Mouse (Mus musculus) midbrain, embryonic 16.5 days (tissue): ENCODE measurements at regions not wholly inside any gene's neighbourhood (a gene's known extent, or its start where the extent isn't known, plus 50 kb on each side); places are given as distances from the start of the nearest gene placed in this dataset.
A peak's percentile ranks its signal among the peaks of the same experiment; 100 is the strongest.

Experiments
- ATAC-seq: fragments of 200-750 bp; cut with Nextera tagmentation; 2 replicates; pipeline ENCODE4 v1.8.0; 2017; ENCODE audit warnings: moderate TSS enrichment
- H3K27ac ChIP-seq: fragments of 300-500 bp; sonication (generic); 2 replicates; pipeline ENCODE4 v1.5.1; 2014; ENCODE audit warnings: mild to moderate bottlenecking, low read length, mixed read lengths
- H3K27me3 ChIP-seq: fragments of 300-500 bp; sonication (generic); 2 replicates; pipeline ENCODE4 v1.6.1; 2014; ENCODE audit warnings: low read depth, low read length, mixed read lengths; ENCODE audit not compliant: control insufficient read depth, insufficient read depth
- H3K36me3 ChIP-seq: fragments of 300-500 bp; sonication (generic); 2 replicates; pipeline ENCODE4 v1.6.1; 2014; ENCODE audit warnings: mild to moderate bottlenecking, low read length, moderate library complexity, mixed read lengths; ENCODE audit not compliant: control insufficient read depth, insufficient read depth
- H3K4me1 ChIP-seq: fragments of 300-500 bp; sonication (generic); 2 replicates; pipeline ENCODE4 v1.6.1; 2014; ENCODE audit warnings: mild to moderate bottlenecking, low read length, mixed read lengths; ENCODE audit not compliant: control insufficient read depth, insufficient read depth
- H3K4me2 ChIP-seq: fragments of 300-500 bp; sonication (generic); 2 replicates; pipeline ENCODE4 v1.6.1; 2014; ENCODE audit warnings: mild to moderate bottlenecking, low read length, mixed read lengths
- H3K4me3 ChIP-seq: fragments of 300-500 bp; sonication (generic); 2 replicates; pipeline ENCODE4 v1.5.1; 2014; ENCODE audit warnings: low read depth, mild to moderate bottlenecking, low read length, moderate library complexity, mixed read lengths
- H3K9ac ChIP-seq: fragments of 300-500 bp; sonication (generic); 2 replicates; pipeline ENCODE4 v1.6.1; 2014; ENCODE audit warnings: low read depth, low read length, mixed read lengths
- H3K9me3 ChIP-seq: fragments of 300-500 bp; sonication (generic); replicated peaks from 2 replicates; pipeline ENCODE4 v1.6.1; 2014; ENCODE audit warnings: mild to moderate bottlenecking, low read length, mixed read lengths; ENCODE audit not compliant: control insufficient read depth, poor library complexity, severe bottlenecking
- WGBS: fragments of 180-500 bp; shearing (Covaris S2); extraction: QIAGEN DNeasy Blood & Tissue Kit; methylation state at CpG from one replicate; pipeline ENCODE4 v1.1.7; 2014; 5-methylcytosine and 5-hydroxymethylcytosine counted together

GRCm38 (mm10) chr15:7642075-7642474, 168.6 kb upstream of the Gdnf start:
- ATAC-seq, result no peak
- H3K36me3 ChIP-seq, result no peaks in the 10 kb centered on the region
- H3K4me2 ChIP-seq, result no peak overlapping the region
- no peak overlapping the region for H3K9ac ChIP-seq
- no peak overlapping the region for H3K4me3 ChIP-seq
- H3K27me3 ChIP-seq, result no peaks in the 10 kb centered on the region
- H3K9me3 ChIP-seq, result no peaks in the 10 kb centered on the region
- WGBS, result 19% methylated on average over 2 of the region's 2 CpGs
- H3K4me1 ChIP-seq, result no peaks in the 10 kb centered on the region
- H3K27ac ChIP-seq, result no peak overlapping the region

DNA sequence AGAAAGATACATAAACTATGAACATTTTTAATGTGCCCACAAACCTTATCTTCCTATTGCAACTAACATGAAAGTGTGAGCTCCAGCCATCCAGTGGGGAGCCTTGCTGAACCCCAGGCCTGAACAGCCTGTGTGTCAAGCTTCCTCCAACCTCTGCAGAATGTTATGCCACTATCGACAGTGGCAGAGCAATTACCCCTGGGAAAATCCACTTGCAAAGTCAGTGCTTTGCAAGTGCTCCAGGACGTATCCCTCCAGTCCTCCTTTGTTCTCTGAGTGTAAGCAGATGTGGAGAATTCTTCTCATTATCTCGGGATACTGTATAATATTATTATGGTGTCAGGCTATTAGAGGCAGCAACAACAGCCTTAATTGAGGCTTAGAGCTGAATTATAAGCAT, 159.9 kb upstream of the Gdnf start:
- Histone ChIP-seq H3K9ac (no peak overlapping the region), H3K4me3 (no peak overlapping the region), H3K27ac (no peak overlapping the region), H3K27me3 (no peaks in the 10 kb centered on the region), H3K9me3 (no peaks in the 10 kb centered on the region), H3K36me3 (no peaks in the 10 kb centered on the region), H3K4me2 (no peak overlapping the region), H3K4me1 (no peaks in the 10 kb centered on the region; the same call in 1 of the 2 replicates)
- WGBS, result 29% methylated on average over 3 of the region's 3 CpGs
- ATAC-seq, result peak; percentile 91

- WGBS, result 94% methylated on average over 2 of the region's 2 CpGs
- Histone ChIP-seq H3K9ac (no peak overlapping the region), H3K27me3 (no peaks in the 10 kb centered on the region), H3K36me3 (no peaks in the 10 kb centered on the region), H3K4me2 (no peak overlapping the region), H3K4me1 (no peaks in the 10 kb centered on the region), H3K9me3 (no peaks in the 10 kb centered on the region), H3K4me3 (no peak overlapping the region), H3K27ac (no peak overlapping the region)
- ATAC-seq, result no peak
Observed at GRCm38 (mm10) chr15:7663888-7664287, 146.8 kb upstream of the Gdnf start.

- H3K27me3 ChIP-seq, result no peaks in the 10 kb centered on the region
- H3K4me1 ChIP-seq, result no peaks in the 10 kb centered on the region
- WGBS, result 87% methylated on average over 8 of the region's 8 CpGs
- no peaks in the 10 kb centered on the region for H3K36me3 ChIP-seq
- no peak overlapping the region for H3K27ac ChIP-seq
- no peaks in the 10 kb centered on the region for H3K9me3 ChIP-seq
- no peak overlapping the region for H3K9ac ChIP-seq
- no peak for ATAC-seq
- no peak overlapping the region for H3K4me2 ChIP-seq
- H3K4me3 ChIP-seq, result no peak overlapping the region
Observed at GRCm38 (mm10) chr15:7669631-7670030, 141.0 kb upstream of the Gdnf start.

- ATAC-seq, result no peak
- Histone ChIP-seq H3K36me3 (no peaks in the 10 kb centered on the region), H3K9ac (no peak overlapping the region), H3K4me2 (no peak overlapping the region), H3K27me3 (no peaks in the 10 kb centered on the region), H3K27ac (no peak overlapping the region), H3K9me3 (no peaks in the 10 kb centered on the region), H3K4me3 (no peak overlapping the region), H3K4me1 (no peaks in the 10 kb centered on the region)
- 68% methylated on average over 1 of the region's 1 CpGs for WGBS
Observed at GRCm38 (mm10) chr15:7676970-7677369, 133.7 kb upstream of the Gdnf start.

GRCm38 (mm10) chr15:7678711-7679110, 131.9 kb upstream of the Gdnf start:
- H3K36me3 ChIP-seq, result no peaks in the 10 kb centered on the region
- H3K27me3 ChIP-seq, result no peaks in the 10 kb centered on the region
- H3K4me1 ChIP-seq, result no peaks in the 10 kb centered on the region
- no peak for ATAC-seq
- WGBS, result 96% methylated on average over 8 of the region's 8 CpGs
- no peaks in the 10 kb centered on the region for H3K9me3 ChIP-seq
- no peak overlapping the region for H3K4me3 ChIP-seq
- H3K4me2 ChIP-seq, result no peak overlapping the region
- H3K27ac ChIP-seq, result no peak overlapping the region
- H3K9ac ChIP-seq, result no peak overlapping the region

DNA sequence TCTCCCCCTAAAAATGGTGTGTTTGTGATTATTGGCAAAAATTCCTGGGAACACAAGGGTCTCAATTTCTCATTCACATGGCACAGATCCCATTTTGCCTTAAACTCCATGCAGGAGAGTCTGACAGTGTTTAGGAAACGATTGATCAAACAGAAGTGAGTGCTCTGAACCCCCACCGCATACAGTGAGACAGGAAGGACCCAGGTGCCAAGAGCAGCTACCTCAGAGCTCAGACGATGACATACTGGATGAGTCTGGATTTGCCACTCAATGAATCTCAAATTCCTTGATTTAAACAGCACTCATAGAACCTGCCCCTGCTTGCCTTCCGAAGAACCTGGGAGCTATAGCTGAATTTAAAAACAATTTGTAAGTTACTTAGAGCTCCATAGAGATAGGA, 129.6 kb upstream of the Gdnf start:
- H3K36me3 ChIP-seq, result no peaks in the 10 kb centered on the region
- no peak overlapping the region for H3K27ac ChIP-seq
- no peaks in the 10 kb centered on the region for H3K4me1 ChIP-seq
- no peaks in the 10 kb centered on the region for H3K27me3 ChIP-seq
- WGBS, result 89% methylated on average over 4 of the region's 4 CpGs
- no peaks in the 10 kb centered on the region for H3K9me3 ChIP-seq
- H3K9ac ChIP-seq, result no peak overlapping the region
- ATAC-seq, result no peak
- no peak overlapping the region for H3K4me2 ChIP-seq
- H3K4me3 ChIP-seq, result no peak overlapping the region

DNA sequence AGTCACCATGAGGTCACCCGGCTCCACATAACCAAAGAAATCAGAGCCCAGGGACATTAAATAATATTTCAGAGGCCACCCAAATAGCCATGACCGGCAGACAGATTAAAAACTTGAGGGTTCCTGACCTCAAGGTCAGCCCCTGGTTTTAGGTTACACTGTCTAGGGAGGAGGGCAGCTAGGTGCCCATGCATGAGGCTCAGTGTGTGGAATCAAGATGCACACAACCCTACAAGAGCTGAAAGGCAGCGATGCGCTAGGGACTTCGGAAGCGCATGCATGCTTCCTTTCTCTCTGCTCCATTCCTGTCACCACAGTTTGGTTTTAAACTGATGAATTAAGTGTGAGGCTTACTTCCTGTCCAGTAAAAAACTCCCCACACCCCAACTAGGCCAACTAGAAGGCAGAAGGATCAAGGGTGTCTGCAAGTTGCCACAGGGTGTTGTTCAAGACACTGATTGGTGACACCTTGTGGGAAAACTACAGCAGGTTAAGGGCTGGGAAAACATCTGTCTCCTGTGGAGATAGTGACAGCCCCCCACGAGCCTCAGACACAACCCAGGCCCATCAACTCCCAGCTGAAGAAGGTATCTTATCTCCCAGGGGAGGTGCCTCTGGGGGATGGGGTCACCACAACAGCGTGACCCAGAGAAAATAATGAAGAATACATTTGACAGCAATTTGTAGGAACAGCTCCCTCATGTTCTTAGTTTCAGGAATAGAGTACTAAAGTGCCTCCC, 127.2 kb upstream of the Gdnf start:
- Histone ChIP-seq H3K27me3 (no peaks in the 10 kb centered on the region), H3K9ac (no peak overlapping the region), H3K4me3 (no peak overlapping the region), H3K27ac (no peak overlapping the region), H3K4me1 (no peaks in the 10 kb centered on the region), H3K9me3 (no peaks in the 10 kb centered on the region), H3K4me2 (no peak overlapping the region), H3K36me3 (no peaks in the 10 kb centered on the region)
- ATAC-seq, result no peak
- 75% methylated on average over 8 of the region's 8 CpGs for WGBS

- H3K9me3 ChIP-seq, result no peaks in the 10 kb centered on the region
- H3K4me3 ChIP-seq, result no peak overlapping the region
- no peak overlapping the region for H3K4me2 ChIP-seq
- H3K27me3 ChIP-seq, result no peaks in the 10 kb centered on the region
- H3K36me3 ChIP-seq, result no peaks in the 10 kb centered on the region
- H3K27ac ChIP-seq, result no peak overlapping the region
- ATAC-seq, result no peak
- H3K9ac ChIP-seq, result no peak overlapping the region
- WGBS, result 100% methylated on average over 1 of the region's 1 CpGs
- H3K4me1 ChIP-seq, result no peaks in the 10 kb centered on the region
Observed at GRCm38 (mm10) chr15:7691251-7691650, 119.4 kb upstream of the Gdnf start.
